In the genomic region with DNA sequence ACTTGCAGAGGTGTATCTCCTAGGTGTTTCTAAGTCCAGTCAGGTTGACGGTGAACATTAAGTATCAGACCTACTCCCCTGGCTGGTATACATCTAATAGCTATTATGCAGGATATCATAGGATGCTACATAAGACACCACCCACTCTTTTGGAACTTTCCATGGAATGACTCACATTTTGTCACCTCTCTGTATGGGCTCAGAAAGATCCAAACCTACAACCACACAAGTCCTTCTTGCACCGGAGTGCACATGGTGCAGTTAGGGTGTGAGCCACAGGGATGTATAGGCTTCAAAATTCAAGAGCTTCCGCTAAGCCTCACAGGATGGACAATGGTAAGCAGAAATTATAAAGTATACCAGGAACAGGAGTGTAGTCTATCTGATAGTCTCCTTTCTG, we compare ENCODE assay signal across 36 mouse cellular contexts. TPM values are rescaled to one million over a fixed set of nuclear protein-coding genes. Genes with fewer than 3 reads are reported as not detected.
"Had no signal": no experiment of that assay in that cellular context is flagged by ENCODE, and none has a peak within 500 bp of the region (broad histone marks: within the 10 kb centered on the region; RNA-seq: fewer than 3 reads in every experiment).

No protein-coding gene starts in this region.

- H3K36me3 ChIP-seq: limb, embryonic 10.5 days; limb, embryonic 12.5 days; limb, embryonic 13.5 days; limb, embryonic 15.5 days; liver, embryonic 12.5 days; liver, embryonic 13.5 days; liver, embryonic 15.5 days; lung, embryonic 15.5 days; midbrain, embryonic 10.5 days; midbrain, embryonic 12.5 days; midbrain, embryonic 13.5 days; midbrain, embryonic 15.5 days had no signal

- H3K4me3 ChIP-seq: limb, embryonic 10.5 days; limb, embryonic 12.5 days; limb, embryonic 13.5 days; limb, embryonic 15.5 days; liver, embryonic 12.5 days; liver, embryonic 13.5 days; liver, embryonic 15.5 days; lung, embryonic 15.5 days; megakaryocyte, embryonic 14.5 days; midbrain, embryonic 10.5 days; midbrain, embryonic 12.5 days; midbrain, embryonic 13.5 days; midbrain, embryonic 15.5 days; myocyte had no signal

- H3K9me3 ChIP-seq: limb, embryonic 10.5 days; limb, embryonic 12.5 days; limb, embryonic 13.5 days; limb, embryonic 15.5 days; liver, embryonic 12.5 days; liver, embryonic 13.5 days; liver, embryonic 15.5 days; lung, embryonic 15.5 days; megakaryocyte, embryonic 14.5 days; midbrain, embryonic 10.5 days; midbrain, embryonic 12.5 days; midbrain, embryonic 13.5 days; midbrain, embryonic 15.5 days had no signal

- H3K9ac ChIP-seq: limb, embryonic 12.5 days; limb, embryonic 13.5 days; limb, embryonic 15.5 days; liver, embryonic 12.5 days; liver, embryonic 13.5 days; liver, embryonic 14.5 days; liver, embryonic 15.5 days; liver, postnatal 0 days; lung, embryonic 14.5 days; lung, embryonic 15.5 days; midbrain, embryonic 12.5 days; midbrain, embryonic 13.5 days; midbrain, embryonic 15.5 days had no signal

- H3K27ac ChIP-seq: limb, embryonic 10.5 days; limb, embryonic 12.5 days; limb, embryonic 13.5 days; limb, embryonic 15.5 days; liver, embryonic 12.5 days; liver, embryonic 13.5 days; liver, embryonic 14.5 days; liver, embryonic 15.5 days; lung, embryonic 15.5 days; macrophage; midbrain, embryonic 10.5 days; midbrain, embryonic 12.5 days; midbrain, embryonic 13.5 days; midbrain, embryonic 15.5 days had no signal

- H3K27me3 ChIP-seq: limb, embryonic 12.5 days; limb, embryonic 13.5 days; limb, embryonic 15.5 days; liver, embryonic 12.5 days; liver, embryonic 13.5 days; liver, embryonic 15.5 days; lung, embryonic 15.5 days; megakaryocyte, embryonic 14.5 days; midbrain, embryonic 12.5 days; midbrain, embryonic 13.5 days; midbrain, embryonic 15.5 days had no signal

- DNase-seq: left cerebral cortex, postnatal 4 days; liver; liver, embryonic 13.5 days; liver, postnatal 0 days; lung, adult 18-20 months; lung, adult 2 months; lung, embryonic 14.5 days; lung, postnatal 10 days; lung, postnatal 14 days; lung, postnatal 36 days; lung, postnatal 4 days; midbrain, embryonic 14.5 days had no signal

- H3K4me2 ChIP-seq: limb, embryonic 12.5 days; limb, embryonic 13.5 days; limb, embryonic 15.5 days; liver, embryonic 11.5 days; liver, embryonic 12.5 days; liver, embryonic 13.5 days; liver, embryonic 15.5 days; lung, embryonic 14.5 days; lung, embryonic 15.5 days; midbrain, embryonic 11.5 days; midbrain, embryonic 12.5 days; midbrain, embryonic 13.5 days; midbrain, embryonic 15.5 days had no signal

- H3K4me1 ChIP-seq: limb, embryonic 13.5 days; limb, embryonic 15.5 days; liver, embryonic 12.5 days; liver, embryonic 13.5 days; liver, embryonic 15.5 days; lung, embryonic 15.5 days; megakaryocyte, embryonic 14.5 days; midbrain, embryonic 10.5 days; midbrain, embryonic 12.5 days; midbrain, embryonic 13.5 days; midbrain, embryonic 15.5 days had no signal

- ATAC-seq: liver, embryonic 12.5 days; liver, postnatal 0 days; lung, postnatal 0 days; midbrain, embryonic 13.5 days; midbrain, embryonic 15.5 days; midbrain, embryonic 16.5 days had no signal

RNA-seq across cellular contexts. Expression of a gene that starts 52.8 kb away (rescaled TPM):
- total RNA-seq: megakaryocyte progenitor cell, adult 5-6 weeks; megakaryocyte, adult 5-6 weeks; megakaryocyte-erythroid progenitor cell, adult 5-6 weeks; monocyte, adult 5-6 weeks had no signal
- polyA plus RNA-seq: liver, adult 2 months; macrophage; myocyte had no signal
